Mouse (Mus musculus) thymus, adult 2 months (tissue): ENCODE results near the gene Tmco4.

Experiments used
- CTCF ChIP-seq: fragments of 200-500 bp; IDR thresholded peaks from 2 replicates; pipeline ENCODE4 v1.5.1; 2012; ENCODE audit warnings: mild to moderate bottlenecking, control low read depth, low read length, moderate library complexity, borderline replicate concordance; ENCODE audit not compliant: control insufficient read depth, poor library complexity, insufficient read depth; ENCODE audit errors: extremely low read depth
- POLR2A ChIP-seq: fragments of 200-500 bp; IDR thresholded peaks from 2 replicates; pipeline ENCODE4 v1.6.1; 2012; ENCODE audit warnings: mild to moderate bottlenecking, low read length, control low read depth, moderate library complexity; ENCODE audit not compliant: control insufficient read depth, poor library complexity, insufficient read depth; ENCODE audit errors: extremely low read depth

- no peak for TF ChIP-seq POLR2A
- no peak for TF ChIP-seq CTCF
Measured at GRCm38 (mm10) chr4:139048518-139048917, 75.8 kb downstream of the Tmco4 start.
